ENCODE assay signal across 11 mouse cellular contexts in genomic region chr1:182953667-182954066, GRCm38 (mm10). TPM values are rescaled to one million over a fixed set of nuclear protein-coding genes. Genes with fewer than 3 reads are reported as not detected.
DNase-seq lines count a peak whose midpoint lies in the region; ATAC-seq and TF ChIP-seq lines count a peak whose summit lies in the region.
"Had no signal": no experiment of that assay in that cellular context is flagged by ENCODE, and none has a peak within 500 bp of the region (broad histone marks: within the 10 kb centered on the region; RNA-seq: fewer than 3 reads in every experiment).

No protein-coding gene starts in this region.

- H3K4me3 ChIP-seq in heart, postnatal 0 days (ENCODE audit: low read depth, low read length): no peak overlapping the region

- no peak for TF ChIP-seq EP300 in heart, postnatal 0 days (IDR thresholded peaks at IDR 0.05; ENCODE audit: low read depth)

- ATAC-seq in heart, postnatal 0 days (ENCODE audit: insufficient read depth, low read depth): no peak

- H3K27me3 ChIP-seq in heart, postnatal 0 days (ENCODE audit: control insufficient read depth, insufficient read depth, low read length): no peaks in the 10 kb centered on the region

- H3K9ac ChIP-seq in heart, postnatal 0 days (replicated peaks; ENCODE audit: low read depth, low read length): no peak overlapping the region

- 0 out of 2 replicates have a peak overlapping the region, but pooled peaks have one; percentile 84 for H3K4me2 ChIP-seq in heart, postnatal 0 days (ENCODE audit: low read depth, low read length)

- H3K36me3 ChIP-seq in heart, postnatal 0 days (replicated peaks; ENCODE audit: control insufficient read depth, insufficient read depth, low read length): no peaks in the 10 kb centered on the region

- WGBS in heart, postnatal 0 days: 38% methylated on average over 4 of the region's 4 CpGs

- H3K9me3 ChIP-seq in heart, postnatal 0 days (replicated peaks; ENCODE audit: control insufficient read depth, low read length): no peaks in the 10 kb centered on the region

- H3K27ac ChIP-seq in heart, postnatal 0 days (ENCODE audit: low read depth): peak overlapping the region; percentile 72; the same call in 1 of the 2 replicates

- DNase-seq in heart, adult 11 months: peak; percentile 97
- no peak for DNase-seq in heart, postnatal 4 days
- peak; percentile 13 to 24 for DNase-seq in spleen, postnatal 36 days (ENCODE audit: low spot score in 2 of 2)
- DNase-seq in spleen, postnatal 14 days (ENCODE audit: low spot score in 2 of 2): no peak
- no peak for DNase-seq in heart, postnatal 0 days (ENCODE audit: low spot score)
- DNase-seq in urinary bladder, adult 2 months (ENCODE audit: low spot score): no peak
- DNase-seq in testis, postnatal 14 days (ENCODE audit: low spot score): no peak
- no peak for DNase-seq in thymus, postnatal 14 days
- DNase-seq: cerebellum, adult 11-12 months; kidney, postnatal 4 days; retina, postnatal 1 day had no signal

- TF ChIP-seq CTCF in heart, postnatal 0 days (IDR thresholded peaks at IDR 0.05; ENCODE audit: low read depth): no peak

- peaks cover 25% of the 10 kb centered on the region for H3K4me1 ChIP-seq in heart, postnatal 0 days (ENCODE audit: control insufficient read depth, insufficient read depth)

RNA-seq across cellular contexts. Expression of gene Tlr5, which starts 0.9 kb away (rescaled TPM):
- total RNA-seq in heart, postnatal 4 days (2021): 1 to 10 TPM; 1.9 to 2.0 TPM
- total RNA-seq in heart, postnatal 0 days (2014; rRNA removed; ENCODE audit: low replicate concordance): 1.3 and 1.5 TPM in 2 replicates
- polyA plus RNA-seq in heart, postnatal 0 days (2015; fragmentation: Nextera tagmentation; extraction: Ambion mirVana): 0.74 and 0.92 TPM in 2 replicates
- 4.1 and 4.3 TPM in 2 replicates for polyA plus RNA-seq in urinary bladder, adult 2 months (2012; rRNA removed)

Comparison
In these comparisons a context has a peak if more than half of its experiments do, and no peak if none do; other contexts are left out.
1. DNase-seq: peak in heart, adult 11 months (single experiment) and spleen, postnatal 36 days (2 of 2); none in heart, postnatal 4 days (single experiment), spleen, postnatal 14 days (0 of 2), heart, postnatal 0 days (single experiment), urinary bladder, adult 2 months (single experiment), testis, postnatal 14 days (single experiment) and thymus, postnatal 14 days (single experiment).